Mouse (Mus musculus): ENCODE measurements around the gene Gm21731.
"Not testable (repeated sequence)": the region's sequence is repeated elsewhere in the genome, so short reads cannot be mapped to it uniquely, and the experiment has no call there.

Gene Gm21731

GRCm38 (mm10) chr13:120238811-120239210 lies at the start of gene Gm21731:
Gm21731 (plus strand) TSS chr13:120239111.
- not testable (repeated sequence) for DNase-seq (ENCODE audit: low spot score)

DNA sequence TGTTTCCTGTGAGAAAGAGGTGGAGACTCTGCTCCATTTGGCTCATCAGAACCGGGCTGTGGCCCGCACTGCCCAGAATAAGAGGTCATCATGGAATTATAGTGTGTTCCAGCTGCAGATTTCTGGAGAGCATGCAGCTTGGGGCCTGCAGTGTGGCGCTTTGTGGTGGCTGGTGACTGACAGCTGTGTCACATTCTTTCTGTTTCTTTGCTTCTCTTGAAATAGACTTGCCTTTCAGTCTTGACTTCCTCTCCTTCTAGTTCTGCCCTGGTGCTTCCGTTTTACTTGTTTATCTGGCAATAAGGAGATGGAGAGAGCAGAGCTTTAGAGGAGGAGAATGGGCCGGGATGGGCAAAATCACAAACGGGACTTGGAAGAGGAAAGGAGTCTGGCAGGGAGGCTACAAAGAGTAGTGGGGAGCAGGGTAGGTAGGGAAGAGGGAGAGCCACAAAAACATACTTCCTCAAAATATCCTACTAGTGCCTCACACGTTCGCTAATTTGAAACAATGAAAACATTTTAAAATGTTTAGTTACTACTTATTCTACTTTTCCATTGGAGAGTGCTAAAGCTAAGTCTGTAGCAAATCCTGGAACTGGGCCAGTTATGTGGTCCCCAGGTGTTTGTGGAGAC lies 42.6 kb upstream of the Gm21731 start:
- not testable (repeated sequence) for DNase-seq (ENCODE audit: low spot score)

GRCm38 (mm10) chr13:120215847-120216246 lies 23.1 kb upstream of the Gm21731 start, which contains the start of gene Gm21762:
Gm21762 (minus strand) TSS chr13:120215947.
- DNase-seq (ENCODE audit: low spot score): not testable (repeated sequence)

GRCm38 (mm10) chr13:120220922-120221321 lies 18.0 kb upstream of the Gm21731 start:
- not testable (repeated sequence) for DNase-seq (ENCODE audit: low spot score)

- DNase-seq (ENCODE audit: low spot score): not testable (repeated sequence)
Measured at GRCm38 (mm10) chr13:120223012-120223659, 15.8 kb upstream of the Gm21731 start.

GRCm38 (mm10) chr13:120231798-120232197 lies 7.1 kb upstream of the Gm21731 start:
- DNase-seq (ENCODE audit: low spot score): not testable (repeated sequence)

GRCm38 (mm10) chr13:120232447-120233049 lies 6.4 kb upstream of the Gm21731 start:
- not testable (repeated sequence) for DNase-seq (ENCODE audit: low spot score)

GRCm38 (mm10) chr13:120251208-120251924 lies 12.5 kb downstream of the Gm21731 start:
- not testable (repeated sequence) for DNase-seq (ENCODE audit: low spot score)

DNA sequence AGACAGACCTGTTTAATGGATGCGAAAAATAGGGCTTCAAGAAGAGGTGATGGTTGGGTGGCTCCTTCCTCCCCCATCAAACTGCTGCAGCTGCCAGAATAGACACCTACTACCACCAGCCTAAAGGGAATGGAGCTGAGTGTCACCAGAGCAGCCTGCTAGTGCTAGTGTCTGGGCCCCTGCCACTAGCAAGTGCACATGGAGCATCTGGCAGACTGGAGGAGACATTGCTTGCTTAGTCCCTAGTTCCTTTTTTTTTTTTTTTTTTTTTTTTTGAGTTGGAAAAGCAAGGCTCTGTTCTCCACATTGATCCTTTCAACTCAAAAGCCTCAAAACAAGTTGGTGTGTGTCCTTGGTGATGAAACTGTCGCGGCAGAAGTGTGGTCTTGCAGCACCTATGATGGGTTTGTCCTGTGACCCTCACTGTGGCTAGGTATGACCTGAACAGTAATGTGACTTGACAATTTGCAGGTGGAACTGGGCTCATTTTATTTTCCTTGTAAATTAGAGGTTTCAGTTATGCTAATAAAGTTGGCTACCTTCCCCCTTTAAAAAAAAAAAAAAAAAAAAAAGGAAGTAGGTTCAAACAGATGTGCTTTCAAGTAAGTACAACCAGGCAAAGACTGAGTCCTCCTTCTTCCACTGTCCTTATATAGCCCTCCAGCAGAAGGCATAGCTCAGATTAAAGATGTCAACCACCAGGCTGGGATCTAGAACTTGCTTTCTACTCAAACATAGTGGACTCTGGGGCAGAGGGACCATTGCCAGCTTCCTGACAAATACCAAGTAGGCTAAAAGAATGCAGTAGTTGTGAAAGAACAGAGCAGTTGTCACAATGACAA lies 20.1 kb downstream of the Gm21731 start:
- not testable (repeated sequence) for DNase-seq (ENCODE audit: low spot score)

- DNase-seq (ENCODE audit: low spot score): not testable (repeated sequence)
Measured at GRCm38 (mm10) chr13:120259718-120260117, 20.8 kb downstream of the Gm21731 start.

- DNase-seq (ENCODE audit: low spot score): not testable (repeated sequence)
Measured at GRCm38 (mm10) chr13:120262870-120263269, 24.0 kb downstream of the Gm21731 start, which contains the start of gene AF067061. AF067061 (plus strand) TSS chr13:120263114.

GRCm38 (mm10) chr13:120277837-120278236 lies 38.9 kb downstream of the Gm21731 start:
- not testable (repeated sequence) for DNase-seq (ENCODE audit: low spot score)

- DNase-seq (ENCODE audit: low spot score): no peak
Measured at GRCm38 (mm10) chr13:120278784-120279183, 39.9 kb downstream of the Gm21731 start.
